26 mouse cellular contexts compared by ENCODE assay signal in the genomic region with DNA sequence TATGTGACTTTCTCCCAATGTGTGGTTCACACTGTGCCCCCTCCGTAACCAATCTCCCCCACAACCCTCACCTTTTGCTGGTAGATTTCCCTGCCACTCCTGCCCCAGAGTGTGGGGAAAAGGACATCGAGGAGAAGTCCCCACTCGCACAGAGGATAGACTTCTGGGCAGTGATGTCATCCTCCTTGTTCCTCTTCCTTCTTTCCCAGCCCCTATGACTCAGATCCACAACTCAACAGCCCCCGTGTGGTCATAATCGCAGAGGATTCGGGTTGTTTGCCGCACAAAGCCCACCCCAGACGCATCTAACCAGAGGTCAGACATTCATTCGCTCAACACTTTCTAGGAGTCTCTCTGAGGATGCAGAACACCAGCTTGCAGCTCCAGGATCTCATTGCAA. TPM values are rescaled to one million over a fixed set of nuclear protein-coding genes. Genes with fewer than 3 reads are reported as not detected.
A peak's percentile ranks its signal among the peaks of the same experiment; 100 is the strongest.
DNase-seq lines count a peak whose midpoint lies in the region; ATAC-seq and TF ChIP-seq lines count a peak whose summit lies in the region.
"Had no signal": no experiment of that assay in that cellular context is flagged by ENCODE, and none has a peak within 500 bp of the region (broad histone marks: within the 10 kb centered on the region; RNA-seq: fewer than 3 reads in every experiment).

No protein-coding gene starts in this region.

- no peak overlapping the region for H3K4me3 ChIP-seq in forebrain, embryonic 11.5 days (ENCODE audit: low read depth, low read length)
- no peak overlapping the region for H3K4me3 ChIP-seq in forebrain, postnatal 0 days (ENCODE audit: low read depth, low read length)
- H3K4me3 ChIP-seq in C2C12 (ENCODE audit: insufficient read depth, poor library complexity, severe bottlenecking) (no peak overlapping the region), myocyte (peak overlapping the region; percentile 48)
- H3K4me3 ChIP-seq: embryonic facial prominence, embryonic 13.5 days; heart, embryonic 15.5 days; kidney, embryonic 15.5 days; limb, embryonic 13.5 days; liver, embryonic 12.5 days had no signal

- H3ac ChIP-seq in C2C12 (ENCODE audit: control insufficient read depth, insufficient read length, low read depth) (no peak overlapping the region), myocyte (ENCODE audit: control insufficient read depth, insufficient read length) (no peak overlapping the region)

- peak; percentile 41 for DNase-seq in forebrain, embryonic 11.5 days (ENCODE audit: low spot score)
- DNase-seq in forebrain, postnatal 0 days: no peak
- no peak for DNase-seq in left cerebral cortex, adult 8-10 months (ENCODE audit: low spot score in 2 of 2)
- DNase-seq in kidney, adult 11 months: no peak
- no peak for DNase-seq in T-cell, adult 2 months (ENCODE audit: low spot score)
- DNase-seq: adrenal gland, postnatal 25 days; cerebellum, adult 11 months; embryo, embryonic 11 days; gastrocnemius, postnatal 10 days; heart, adult 18-20 months; kidney, postnatal 36 days; lung, adult 18-20 months; right cerebral cortex, postnatal 14 days had no signal

- no peak overlapping the region for H3K4me2 ChIP-seq in forebrain, embryonic 11.5 days (ENCODE audit: low read depth, low read length, severe bottlenecking)
- H3K4me2 ChIP-seq in forebrain, postnatal 0 days (ENCODE audit: low read depth): no peak overlapping the region
- H3K4me2 ChIP-seq in myocyte (ENCODE audit: low read depth): peak overlapping the region; percentile 86
- H3K4me2 ChIP-seq: embryonic facial prominence, embryonic 13.5 days; heart, embryonic 15.5 days; kidney, embryonic 15.5 days; limb, embryonic 13.5 days; liver, embryonic 12.5 days; midbrain, embryonic 11.5 days had no signal

- no peaks in the 10 kb centered on the region for H3K27me3 ChIP-seq in forebrain, embryonic 11.5 days (ENCODE audit: control insufficient read depth, insufficient read depth, low read length)
- H3K27me3 ChIP-seq in forebrain, postnatal 0 days (ENCODE audit: insufficient read depth, low read length): no peaks in the 10 kb centered on the region
- H3K27me3 ChIP-seq in C2C12 (ENCODE audit: control insufficient read depth, insufficient read depth, insufficient read length): no peaks in the 10 kb centered on the region
- H3K27me3 ChIP-seq in myocyte (ENCODE audit: control insufficient read depth, insufficient read depth, insufficient read length): no peaks in the 10 kb centered on the region
- H3K27me3 ChIP-seq: CH12.LX; embryonic facial prominence, embryonic 13.5 days; heart, embryonic 15.5 days; kidney, embryonic 15.5 days; limb, embryonic 13.5 days had no signal

- H3K9ac ChIP-seq in forebrain, embryonic 11.5 days (ENCODE audit: low read length): no peak overlapping the region
- H3K9ac ChIP-seq in forebrain, postnatal 0 days: no peak overlapping the region
- H3K9ac ChIP-seq: embryonic facial prominence, embryonic 13.5 days; heart, embryonic 15.5 days; kidney, embryonic 15.5 days; limb, embryonic 13.5 days; liver, embryonic 12.5 days had no signal

- ATAC-seq in forebrain, embryonic 11.5 days (replicated peaks; ENCODE audit: low FRiP score): no peak
- ATAC-seq in forebrain, postnatal 0 days: no peak
- peak; percentile 82 for ATAC-seq in granulocyte monocyte progenitor cell, adult 5-6 weeks (replicated peaks; ENCODE audit: poor library complexity, severe bottlenecking)
- ATAC-seq: forebrain, embryonic 14.5 days; intestine, postnatal 0 days; liver, embryonic 12.5 days had no signal

- H3K36me3 ChIP-seq in forebrain, embryonic 11.5 days (ENCODE audit: control insufficient read depth, insufficient read depth, low read length): no peaks in the 10 kb centered on the region
- H3K36me3 ChIP-seq in forebrain, postnatal 0 days (ENCODE audit: insufficient read depth): no peaks in the 10 kb centered on the region
- H3K36me3 ChIP-seq in C2C12 (ENCODE audit: control insufficient read depth, insufficient read depth) (peaks cover 4% of the 10 kb centered on the region), myocyte (ENCODE audit: control insufficient read depth, insufficient read depth) (no peaks in the 10 kb centered on the region)
- H3K36me3 ChIP-seq: embryonic facial prominence, embryonic 13.5 days; G1E; heart, embryonic 15.5 days; kidney, embryonic 15.5 days; limb, embryonic 13.5 days; liver, embryonic 12.5 days had no signal

- H3K27ac ChIP-seq in forebrain, embryonic 11.5 days (ENCODE audit: low read depth, low read length): no peak overlapping the region
- H3K27ac ChIP-seq in forebrain, postnatal 0 days (ENCODE audit: low read depth, low read length): no peak overlapping the region
- H3K27ac ChIP-seq: embryonic facial prominence, embryonic 13.5 days; heart, embryonic 15.5 days; kidney, embryonic 15.5 days; limb, embryonic 13.5 days; liver, embryonic 12.5 days had no signal

- peaks cover 65% of the 10 kb centered on the region for H3K79me2 ChIP-seq in C2C12 (ENCODE audit: control insufficient read depth, insufficient read depth)
- H3K79me2 ChIP-seq in myocyte (ENCODE audit: control insufficient read depth, insufficient read depth): peaks cover 60% of the 10 kb centered on the region

- no peak for TF ChIP-seq CTCF in forebrain, postnatal 0 days (IDR thresholded peaks at IDR 0.05; ENCODE audit: low read depth)
- TF ChIP-seq CTCF in C2C12 (IDR thresholded peaks at IDR 0.05; ENCODE audit: control insufficient read depth, insufficient read depth, insufficient read length): no peak

- peaks cover 32% of the 10 kb centered on the region for H3K79me3 ChIP-seq in C2C12 (ENCODE audit: low read depth)

- H3K4me1 ChIP-seq in forebrain, embryonic 11.5 days (replicated peaks; ENCODE audit: control insufficient read depth, insufficient read depth, low read length): peaks cover 3% of the 10 kb centered on the region
- H3K4me1 ChIP-seq in forebrain, postnatal 0 days (ENCODE audit: insufficient read depth): peaks cover 18% of the 10 kb centered on the region; the same call in 1 of the 2 replicates

- no peak for TF ChIP-seq POLR2A in myocyte (IDR thresholded peaks at IDR 0.05; ENCODE audit: insufficient read length, low read depth)

- H3K9me3 ChIP-seq in forebrain, embryonic 11.5 days (ENCODE audit: control insufficient read depth, low read length): no peaks in the 10 kb centered on the region
- no peaks in the 10 kb centered on the region for H3K9me3 ChIP-seq in forebrain, postnatal 0 days (ENCODE audit: low read length)
- H3K9me3 ChIP-seq: embryonic facial prominence, embryonic 13.5 days; G1E; heart, embryonic 15.5 days; kidney, embryonic 15.5 days; limb, embryonic 13.5 days; liver, embryonic 12.5 days had no signal

- WGBS in forebrain, embryonic 11.5 days: 89% methylated on average over 9 of the region's 9 CpGs
- WGBS in forebrain, postnatal 0 days: 85% methylated on average over 9 of the region's 9 CpGs

TF ChIP-seq in C2C12, 6 proteins besides CTCF, POLR2A, EP300 and RAD21:
- no peak for TF ChIP-seq CEBPB (IDR thresholded peaks at IDR 0.05; ENCODE audit: low read depth)
- peak; percentile 23 for TF ChIP-seq FOSL1 (IDR thresholded peaks at IDR 0.05; ENCODE audit: insufficient read depth, low read length, poor library complexity, severe bottlenecking)

TF ChIP-seq in myocyte, 11 proteins besides CTCF, POLR2A, EP300 and RAD21:
- TF ChIP-seq CEBPB (IDR thresholded peaks at IDR 0.05; ENCODE audit: insufficient read depth, poor library complexity, severe bottlenecking) (no peak), MYOG (IDR thresholded peaks at IDR 0.05; ENCODE audit: control insufficient read depth in 1 of 3, insufficient read depth in 1 of 3, insufficient read length in 2 of 3, low read depth in 2 of 3) (no peak), MAX (IDR thresholded peaks at IDR 0.05; ENCODE audit: low read depth) (no peak), TCF3 (IDR thresholded peaks at IDR 0.05; ENCODE audit: insufficient read length, low read depth) (no peak), E2F4 (IDR thresholded peaks at IDR 0.05; ENCODE audit: insufficient read depth) (no peak), MYOD1 (IDR thresholded peaks at IDR 0.05; ENCODE audit: control insufficient read depth in 1 of 3, insufficient read length in 2 of 3, low read depth in 2 of 3) (no peak), SRF (IDR thresholded peaks at IDR 0.05; ENCODE audit: control insufficient read depth, insufficient read length, low read depth) (no peak), REST (IDR thresholded peaks at IDR 0.05; ENCODE audit: insufficient read depth, insufficient read length) (no peak), POLR2AphosphoS2 (IDR thresholded peaks at IDR 0.05; ENCODE audit: insufficient read length, low read depth) (no peak), TCF12 (IDR thresholded peaks at IDR 0.05; ENCODE audit: insufficient read depth, poor library complexity, severe bottlenecking) (no peak), USF1 (IDR thresholded peaks at IDR 0.05; ENCODE audit: low read depth) (no peak)

RNA-seq across cellular contexts. Expression of a gene that starts 3.2 kb away (rescaled TPM):
- 34.7 and 35.8 TPM in 2 replicates for polyA plus RNA-seq in forebrain, embryonic 11.5 days (2014; fragmentation: Nextera tagmentation; extraction: Ambion mirVana)
- total RNA-seq in forebrain, postnatal 0 days (2014; rRNA removed): 21.1 and 26.0 TPM in 2 replicates
- 23.7 and 26.2 TPM in 2 replicates for polyA plus RNA-seq in forebrain, postnatal 0 days (2015; fragmentation: Nextera tagmentation; extraction: Ambion mirVana)
- polyA plus RNA-seq in C2C12 (2012; fragmentation: generic; extraction: Trizol) (28.8 TPM), myocyte (2012; fragmentation: generic; extraction: Trizol) (49.5 TPM)
- total RNA-seq in granulocyte monocyte progenitor cell, adult 5-6 weeks (2014; fragmentation: Nextera tagmentation): not detected in 2 replicates
- not detected in 2 replicates for total RNA-seq in granulocyte monocyte progenitor cell, adult 5-6 weeks (2017)
- total RNA-seq in left cerebral cortex, adult 8-10 months (2022): 1 to 10 TPM; 7.8 to 9.5 (median 8.7) TPM

RNA-seq across cellular contexts. Expression of a gene that starts 30.0 kb away (rescaled TPM):
- 58.7 and 60.3 TPM in 2 replicates for polyA plus RNA-seq in forebrain, embryonic 11.5 days (2014; fragmentation: Nextera tagmentation; extraction: Ambion mirVana)
- 275 and 298 TPM in 2 replicates for total RNA-seq in forebrain, postnatal 0 days (2014; rRNA removed)
- polyA plus RNA-seq in forebrain, postnatal 0 days (2015; fragmentation: Nextera tagmentation; extraction: Ambion mirVana): 231 and 236 TPM in 2 replicates
- polyA plus RNA-seq in C2C12 (2012; fragmentation: generic; extraction: Trizol): 262 TPM
- total RNA-seq in granulocyte monocyte progenitor cell, adult 5-6 weeks (2014; fragmentation: Nextera tagmentation): 115 and 137 TPM in 2 replicates
- 99.8 and 121 TPM in 2 replicates for total RNA-seq in granulocyte monocyte progenitor cell, adult 5-6 weeks (2017)
- 349 TPM for polyA plus RNA-seq in myocyte (2012; fragmentation: generic; extraction: Trizol)
- total RNA-seq in left cerebral cortex, adult 8-10 months (2022): 100 to 1,000 TPM; 856 to 995 (median 934) TPM
